8 mouse cellular contexts compared by ENCODE assay signal in genomic region chr10:80985241-80985969, GRCm38 (mm10). TPM values are rescaled to one million over a fixed set of nuclear protein-coding genes. Genes with fewer than 3 reads are reported as not detected.
A peak's percentile ranks its signal among the peaks of the same experiment; 100 is the strongest.
DNase-seq lines count a peak whose midpoint lies in the region; ATAC-seq and TF ChIP-seq lines count a peak whose summit lies in the region.

No protein-coding gene starts in this region.

- intact Hi-C loops in heart, postnatal 25 days (cut with DNase I), result no loop called here

- no peak for ATAC-seq in forebrain, embryonic 14.5 days
- ATAC-seq in intestine, embryonic 14.5 days (replicated peaks; ENCODE audit: low FRiP score, low TSS enrichment, low read depth), result no peak

- H3K4me3 ChIP-seq in heart, embryonic 10.5 days, result peak overlapping the region; percentile 52
- no peak overlapping the region for H3K4me3 ChIP-seq in forebrain, embryonic 14.5 days (ENCODE audit: low read depth, low read length)
- peak overlapping the region; percentile 25 for H3K4me3 ChIP-seq in intestine, embryonic 14.5 days (ENCODE audit: low read depth, low read length)
- peak overlapping the region; percentile 52 for H3K4me3 ChIP-seq in lung, adult 2 months (replicated peaks; ENCODE audit: extremely low read depth, low read depth, low read length)

- no peaks in the 10 kb centered on the region for H3K9me3 ChIP-seq in heart, embryonic 10.5 days
- no peaks in the 10 kb centered on the region for H3K9me3 ChIP-seq in forebrain, embryonic 14.5 days (replicated peaks; ENCODE audit: control insufficient read depth, low read length)
- H3K9me3 ChIP-seq in intestine, embryonic 14.5 days (ENCODE audit: control insufficient read depth, low read length), result no peaks in the 10 kb centered on the region

- TF ChIP-seq POLR2A in lung, adult 2 months (IDR thresholded peaks at IDR 0.05; ENCODE audit: borderline replicate concordance, extremely low read depth, low read depth, low read length), result 0 out of 2 replicates have a peak, but pooled peaks have one; percentile 16

- peaks cover 23% of the 10 kb centered on the region for H3K4me1 ChIP-seq in heart, embryonic 10.5 days
- H3K4me1 ChIP-seq in forebrain, embryonic 14.5 days (ENCODE audit: control insufficient read depth, insufficient read depth, low read length), result peaks cover 2% of the 10 kb centered on the region; the same call in 1 of the 2 replicates
- peaks cover 8% of the 10 kb centered on the region; the same call in 1 of the 2 replicates for H3K4me1 ChIP-seq in intestine, embryonic 14.5 days (replicated peaks; ENCODE audit: control insufficient read depth, insufficient read depth, low read length)
- peaks cover 10% of the 10 kb centered on the region for H3K4me1 ChIP-seq in lung, adult 2 months (ENCODE audit: control insufficient read depth, insufficient read depth, low read length)

- no peak for DNase-seq in heart, embryonic 10.5 days (ENCODE audit: low spot score)
- DNase-seq in heart, postnatal 25 days (ENCODE audit: low spot score), result no peak
- DNase-seq in T-cell, adult 2 months (ENCODE audit: low spot score), result peak; percentile 39
- no peak for DNase-seq in forebrain, embryonic 14.5 days (ENCODE audit: low spot score)
- no peak for DNase-seq in intestine, embryonic 14.5 days (ENCODE audit: low spot score)
- peak; percentile 77 for DNase-seq in lung, adult 2 months
- DNase-seq in splenic B cell, adult 2 months (ENCODE audit: low read depth, low spot score), result peak; percentile 54
- no peak for DNase-seq in adipocyte (ENCODE audit: low spot score)

- H3K27me3 ChIP-seq in heart, embryonic 10.5 days (ENCODE audit: insufficient read depth, poor library complexity, severe bottlenecking), result peaks cover 53% of the 10 kb centered on the region
- peaks cover 25% of the 10 kb centered on the region for H3K27me3 ChIP-seq in forebrain, embryonic 14.5 days (replicated peaks; ENCODE audit: control insufficient read depth, insufficient read depth, low read length)
- H3K27me3 ChIP-seq in intestine, embryonic 14.5 days (replicated peaks; ENCODE audit: control insufficient read depth, insufficient read depth, low read length), result peaks cover 27% of the 10 kb centered on the region
- no peaks in the 10 kb centered on the region for H3K27me3 ChIP-seq in splenic B cell, adult 2 months (ENCODE audit: control insufficient read depth, insufficient read depth, low read length, poor library complexity, severe bottlenecking)

- 0 out of 2 replicates have a peak overlapping the region, but pooled peaks have one; percentile 18 for H3K4me2 ChIP-seq in forebrain, embryonic 14.5 days (ENCODE audit: low read length)
- H3K4me2 ChIP-seq in intestine, embryonic 14.5 days (ENCODE audit: low read length), result peak overlapping the region; percentile 53

- no peak for TF ChIP-seq CTCF in lung, adult 2 months (IDR thresholded peaks at IDR 0.05; ENCODE audit: insufficient read depth, low read length)

- peak overlapping the region; percentile 32; the same call in 1 of the 2 replicates for H3K9ac ChIP-seq in forebrain, embryonic 14.5 days (ENCODE audit: low read length)
- H3K9ac ChIP-seq in intestine, embryonic 14.5 days (ENCODE audit: low read length), result 0 out of 2 replicates have a peak overlapping the region, but pooled peaks have one; percentile 18

- no peaks in the 10 kb centered on the region for H3K36me3 ChIP-seq in heart, embryonic 10.5 days
- H3K36me3 ChIP-seq in forebrain, embryonic 14.5 days (ENCODE audit: control insufficient read depth, insufficient read depth, low read length), result no peaks in the 10 kb centered on the region
- H3K36me3 ChIP-seq in intestine, embryonic 14.5 days (ENCODE audit: control insufficient read depth, insufficient read depth, low read length), result no peaks in the 10 kb centered on the region
- H3K36me3 ChIP-seq in splenic B cell, adult 2 months (ENCODE audit: control insufficient read depth, insufficient read depth, low read length, poor library complexity, severe bottlenecking), result no peaks in the 10 kb centered on the region

- peak overlapping the region; percentile 64 for H3K27ac ChIP-seq in heart, embryonic 10.5 days
- H3K27ac ChIP-seq in forebrain, embryonic 14.5 days (ENCODE audit: low read depth, low read length), result no peak overlapping the region
- no peak overlapping the region for H3K27ac ChIP-seq in intestine, embryonic 14.5 days (ENCODE audit: low read depth)

- 11% methylated on average over 37 of the region's 37 CpGs for WGBS in heart, embryonic 10.5 days
- WGBS in forebrain, embryonic 14.5 days, result 8% methylated on average over 36 of the region's 37 CpGs
- 15% methylated on average over 31 of the region's 37 CpGs for WGBS in intestine, embryonic 14.5 days
- 8% methylated on average over 37 of the region's 37 CpGs for WGBS in lung, adult 2 months

RNA-seq across cellular contexts. Expression of gene Gng7, which starts 29.3 kb away (rescaled TPM):
- 1.5 and 2.1 TPM in 2 replicates for polyA plus RNA-seq in heart, embryonic 10.5 days (2016; fragmentation: Nextera tagmentation; extraction: Ambion mirVana)
- under 1 TPM; 0.13 to 0.34 TPM for total RNA-seq in heart, postnatal 25 days (2021)
- 15.3 and 20.8 TPM in 2 replicates for polyA plus RNA-seq in forebrain, embryonic 14.5 days (2014; fragmentation: Nextera tagmentation; extraction: Ambion mirVana)
- 4.7 and 4.8 TPM in 2 replicates for polyA plus RNA-seq in intestine, embryonic 14.5 days (2014; fragmentation: Nextera tagmentation; extraction: Ambion mirVana)
- 2.6 and 3.0 TPM in 2 replicates for polyA plus RNA-seq in lung, adult 2 months (2012; rRNA removed)

RNA-seq across cellular contexts. Expression of gene Diras1, which starts 40.1 kb away (rescaled TPM):
- 0.08 and 0.11 TPM in 2 replicates for polyA plus RNA-seq in heart, embryonic 10.5 days (2016; fragmentation: Nextera tagmentation; extraction: Ambion mirVana)
- not detected for total RNA-seq in heart, postnatal 25 days (2021)
- polyA plus RNA-seq in forebrain, embryonic 14.5 days (2014; fragmentation: Nextera tagmentation; extraction: Ambion mirVana), result 19.0 and 21.0 TPM in 2 replicates
- polyA plus RNA-seq in intestine, embryonic 14.5 days (2014; fragmentation: Nextera tagmentation; extraction: Ambion mirVana), result 0.65 and 1.0 TPM in 2 replicates
- 0.03 TPM in 1 of 2 replicates, not detected in the other for polyA plus RNA-seq in lung, adult 2 months (2012; rRNA removed)

RNA-seq across cellular contexts. Expression of gene Slc39a3, which starts 51.8 kb away (rescaled TPM):
- 8.9 and 10.7 TPM in 2 replicates for polyA plus RNA-seq in heart, embryonic 10.5 days (2016; fragmentation: Nextera tagmentation; extraction: Ambion mirVana)
- 10 to 100 TPM; 14.0 to 14.3 TPM for total RNA-seq in heart, postnatal 25 days (2021)
- 20.7 and 26.9 TPM in 2 replicates for polyA plus RNA-seq in forebrain, embryonic 14.5 days (2014; fragmentation: Nextera tagmentation; extraction: Ambion mirVana)
- 13.1 and 13.7 TPM in 2 replicates for polyA plus RNA-seq in intestine, embryonic 14.5 days (2014; fragmentation: Nextera tagmentation; extraction: Ambion mirVana)
- 44.2 and 46.9 TPM in 2 replicates for polyA plus RNA-seq in lung, adult 2 months (2012; rRNA removed)

RNA-seq across cellular contexts. Expression of gene Gadd45b, which starts 55.5 kb away (rescaled TPM):
- 17.1 and 20.1 TPM in 2 replicates for polyA plus RNA-seq in heart, embryonic 10.5 days (2016; fragmentation: Nextera tagmentation; extraction: Ambion mirVana)
- 10 to 100 TPM in 1 of 2 experiments, 1 to 10 TPM in 1; 8.2 to 14.1 TPM for total RNA-seq in heart, postnatal 25 days (2021)
- polyA plus RNA-seq in forebrain, embryonic 14.5 days (2014; fragmentation: Nextera tagmentation; extraction: Ambion mirVana), result 5.2 and 6.2 TPM in 2 replicates
- 18.2 and 21.2 TPM in 2 replicates for polyA plus RNA-seq in intestine, embryonic 14.5 days (2014; fragmentation: Nextera tagmentation; extraction: Ambion mirVana)
- polyA plus RNA-seq in lung, adult 2 months (2012; rRNA removed), result 103 and 120 TPM in 2 replicates

Comparison
In these comparisons a context has a peak if more than half of its experiments do, and no peak if none do; other contexts are left out.
1. DNase-seq: peak in T-cell, adult 2 months (single experiment), lung, adult 2 months (single experiment) and splenic B cell, adult 2 months (single experiment); none in heart, embryonic 10.5 days (single experiment), heart, postnatal 25 days (single experiment), forebrain, embryonic 14.5 days (single experiment), intestine, embryonic 14.5 days (single experiment) and adipocyte (single experiment).